Mouse (Mus musculus): ENCODE results near the gene Trim9. TPM values are rescaled to one million over a fixed set of nuclear protein-coding genes. Genes with fewer than 3 reads are reported as not detected.

Trim9 gene
- polyA plus RNA-seq, 1 experiment from 2014 or later = 2.2 TPM

DNA sequence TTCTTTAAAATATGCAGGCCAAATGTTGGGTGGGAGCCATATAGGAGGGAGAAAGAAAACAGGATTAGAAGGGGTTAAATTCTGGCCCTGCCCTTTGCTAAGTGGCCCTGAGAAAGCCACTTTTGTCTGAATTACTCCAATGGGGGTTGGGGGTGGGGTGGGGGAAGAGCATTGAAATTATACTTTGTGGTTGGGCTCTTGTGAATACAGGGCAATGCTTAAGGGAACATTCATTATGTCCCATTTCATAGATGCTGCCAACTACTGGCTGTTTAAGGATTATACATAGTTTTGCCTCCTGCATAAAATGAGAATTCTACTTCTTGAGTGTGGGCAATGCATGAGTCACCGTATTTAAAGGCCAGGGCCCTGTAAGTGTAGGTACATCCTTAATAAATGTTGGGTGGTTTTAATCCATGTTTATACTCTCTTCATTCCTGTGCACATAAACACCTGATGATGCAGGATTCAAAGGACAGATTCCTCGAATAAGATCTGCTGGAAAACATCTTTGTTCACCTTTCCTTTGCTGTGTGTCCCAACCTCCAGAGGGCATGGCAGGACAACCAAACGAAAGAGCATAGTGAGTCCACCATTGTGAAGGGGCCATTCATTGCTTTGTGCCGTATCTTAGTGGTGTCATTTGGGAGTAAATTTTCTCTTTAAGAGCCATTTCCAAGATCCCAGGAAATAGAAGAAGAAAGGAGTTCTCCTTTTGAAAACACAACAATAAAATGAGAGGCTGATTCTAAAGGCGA, 53.3 kb downstream of the Trim9 start:
- WGBS = 65% methylated on average over 5 of the region's 5 CpGs
- Histone ChIP-seq H3K4me3 (ENCODE audit: low read length) (no peak overlapping the region), H3K36me3 (ENCODE audit: insufficient read depth, low read length) (no peaks in the 10 kb centered on the region), H3K27me3 (ENCODE audit: insufficient read depth, low read length) (no peaks in the 10 kb centered on the region), H3K4me2 (replicated peaks; ENCODE audit: low read depth, low read length) (no peak overlapping the region), H3K9me3 (ENCODE audit: low read length) (no peaks in the 10 kb centered on the region), H3K4me1 (ENCODE audit: insufficient read depth, low read length) (no peaks in the 10 kb centered on the region), H3K9ac (replicated peaks; ENCODE audit: low read length) (no peak overlapping the region), H3K27ac (ENCODE audit: low read length) (no peak overlapping the region)
- ATAC-seq (ENCODE audit: low FRiP score, low TSS enrichment) = no peak

DNA sequence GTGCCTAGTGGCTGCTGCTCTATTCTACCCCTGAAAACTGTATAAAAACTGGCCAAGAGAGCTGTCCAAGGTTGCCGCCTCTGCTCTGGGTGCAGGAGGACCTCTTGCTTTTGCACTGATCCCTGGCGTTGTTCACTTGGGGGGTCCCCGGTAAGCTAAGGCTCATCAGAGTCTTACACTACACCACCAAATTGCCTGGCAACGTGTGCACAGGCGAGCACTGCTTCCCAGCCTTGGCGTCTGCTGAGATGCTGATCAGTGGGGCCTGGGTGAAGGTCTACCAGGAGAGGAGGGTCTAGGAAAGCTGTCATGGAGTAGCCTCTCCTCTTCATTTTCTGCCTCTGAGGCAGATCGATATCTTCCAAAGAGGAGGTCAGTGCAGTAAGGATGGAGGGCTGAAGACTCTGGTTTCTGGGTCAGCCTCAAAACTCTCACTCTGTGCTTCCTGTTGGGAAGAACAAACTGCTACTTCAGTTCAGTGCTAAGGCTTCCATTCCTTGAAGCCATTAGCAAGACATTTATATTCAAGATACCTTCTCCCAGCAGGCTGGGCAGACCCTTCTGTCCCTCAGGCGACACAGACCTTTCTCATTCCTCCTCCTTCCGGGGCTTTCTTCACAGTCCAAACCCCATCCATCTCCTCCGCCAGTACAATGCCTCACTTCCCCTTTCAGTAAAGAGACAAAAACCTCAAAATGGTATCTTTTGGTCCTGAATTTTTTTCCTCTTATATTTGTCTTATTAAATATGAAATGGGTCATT, 54.1 kb downstream of the Trim9 start:
- Histone ChIP-seq H3K9me3 (ENCODE audit: low read length) (no peaks in the 10 kb centered on the region), H3K36me3 (ENCODE audit: insufficient read depth, low read length) (no peaks in the 10 kb centered on the region), H3K4me3 (ENCODE audit: low read length) (no peak overlapping the region), H3K4me2 (replicated peaks; ENCODE audit: low read depth, low read length) (no peak overlapping the region), H3K9ac (replicated peaks; ENCODE audit: low read length) (no peak overlapping the region), H3K27me3 (ENCODE audit: insufficient read depth, low read length) (no peaks in the 10 kb centered on the region), H3K4me1 (ENCODE audit: insufficient read depth, low read length) (no peaks in the 10 kb centered on the region), H3K27ac (ENCODE audit: low read length) (no peak overlapping the region)
- WGBS = 95% methylated on average over 10 of the region's 10 CpGs
- no peak for ATAC-seq (ENCODE audit: low FRiP score, low TSS enrichment)

GRCm38 (mm10) chr12:70285521-70285920, 61.9 kb downstream of the Trim9 start:
- Histone ChIP-seq H3K27ac (ENCODE audit: low read length) (no peak overlapping the region), H3K4me2 (replicated peaks; ENCODE audit: low read depth, low read length) (no peak overlapping the region), H3K9ac (replicated peaks; ENCODE audit: low read length) (no peak overlapping the region), H3K4me3 (ENCODE audit: low read length) (no peak overlapping the region), H3K9me3 (ENCODE audit: low read length) (no peaks in the 10 kb centered on the region), H3K36me3 (ENCODE audit: insufficient read depth, low read length) (no peaks in the 10 kb centered on the region), H3K4me1 (ENCODE audit: insufficient read depth, low read length) (peaks cover 8% of the 10 kb centered on the region), H3K27me3 (ENCODE audit: insufficient read depth, low read length) (no peaks in the 10 kb centered on the region)
- 84% methylated on average over 5 of the region's 5 CpGs for WGBS
- ATAC-seq (ENCODE audit: low FRiP score, low TSS enrichment) = no peak

DNA sequence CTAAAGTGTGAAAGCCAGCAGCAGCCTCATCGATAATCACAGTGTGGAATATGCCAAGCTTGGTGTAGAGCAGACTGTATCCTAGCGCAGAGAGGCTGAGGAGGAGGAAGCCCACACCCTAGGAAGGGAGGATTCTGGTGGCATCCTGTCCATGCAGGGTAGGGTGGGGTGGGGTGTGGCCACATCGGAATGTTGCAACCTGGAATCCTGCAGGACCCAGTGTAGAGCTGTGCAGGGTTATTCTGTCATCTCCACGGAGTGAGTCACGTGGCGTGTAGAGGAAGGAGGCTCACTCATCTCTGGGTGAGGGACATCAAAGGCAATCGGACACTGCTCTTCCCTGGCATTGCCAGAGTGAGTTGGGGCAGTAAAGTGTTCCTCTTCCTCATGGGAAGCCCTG, 62.4 kb downstream of the Trim9 start:
- Histone ChIP-seq H3K27ac (ENCODE audit: low read length) (no peak overlapping the region), H3K27me3 (ENCODE audit: insufficient read depth, low read length) (no peaks in the 10 kb centered on the region), H3K9ac (replicated peaks; ENCODE audit: low read length) (no peak overlapping the region), H3K4me3 (ENCODE audit: low read length) (no peak overlapping the region), H3K4me2 (replicated peaks; ENCODE audit: low read depth, low read length) (no peak overlapping the region), H3K9me3 (ENCODE audit: low read length) (no peaks in the 10 kb centered on the region), H3K36me3 (ENCODE audit: insufficient read depth, low read length) (no peaks in the 10 kb centered on the region), H3K4me1 (ENCODE audit: insufficient read depth, low read length) (peaks cover 8% of the 10 kb centered on the region)
- no peak for ATAC-seq (ENCODE audit: low FRiP score, low TSS enrichment)
- WGBS = 73% methylated on average over 7 of the region's 7 CpGs

DNA sequence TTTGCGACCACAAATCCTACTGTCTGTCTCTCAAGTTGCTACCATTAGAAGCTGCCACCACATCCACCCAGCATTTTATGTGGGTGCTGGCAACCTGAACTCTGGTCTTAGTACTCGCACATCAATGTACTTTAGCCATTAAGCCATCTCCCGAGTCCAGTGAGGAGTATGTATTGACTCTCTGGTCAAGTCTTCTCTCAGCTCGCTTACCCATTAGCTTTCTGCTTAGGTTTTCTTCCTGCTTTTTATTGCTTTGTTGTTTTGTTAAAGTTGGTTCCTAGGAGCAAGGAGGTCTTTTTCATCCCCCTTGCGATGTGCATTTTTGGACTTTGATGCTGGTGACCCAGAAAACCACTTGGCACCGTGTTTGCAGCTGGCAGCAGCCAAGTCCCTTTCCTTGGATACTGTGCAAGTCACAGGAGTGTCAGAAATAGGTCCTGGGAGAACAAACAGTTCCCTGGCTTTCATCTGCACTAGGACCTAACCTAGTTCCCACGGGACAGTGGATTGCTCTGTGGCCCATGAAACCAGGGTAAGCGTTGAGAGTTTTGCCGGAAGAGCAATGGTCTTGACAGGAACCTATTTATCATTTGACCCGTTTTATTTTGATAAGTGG, 64.2 kb downstream of the Trim9 start:
- Histone ChIP-seq H3K27me3 (ENCODE audit: insufficient read depth, low read length) (no peaks in the 10 kb centered on the region), H3K4me3 (ENCODE audit: low read length) (no peak overlapping the region), H3K9ac (replicated peaks; ENCODE audit: low read length) (no peak overlapping the region), H3K9me3 (ENCODE audit: low read length) (no peaks in the 10 kb centered on the region), H3K27ac (ENCODE audit: low read length) (no peak overlapping the region), H3K4me2 (replicated peaks; ENCODE audit: low read depth, low read length) (no peak overlapping the region), H3K4me1 (ENCODE audit: insufficient read depth, low read length) (peaks cover 8% of the 10 kb centered on the region), H3K36me3 (ENCODE audit: insufficient read depth, low read length) (no peaks in the 10 kb centered on the region)
- WGBS = 37% methylated on average over 10 of the region's 10 CpGs
- ATAC-seq (ENCODE audit: low FRiP score, low TSS enrichment) = peak; percentile 42; the same call in 1 of the 2 replicates

- H3K36me3 ChIP-seq (ENCODE audit: insufficient read depth, low read length) = no peaks in the 10 kb centered on the region
- no peaks in the 10 kb centered on the region for H3K27me3 ChIP-seq (ENCODE audit: insufficient read depth, low read length)
- no peak overlapping the region for H3K4me3 ChIP-seq (ENCODE audit: low read length)
- H3K4me1 ChIP-seq (ENCODE audit: insufficient read depth, low read length) = peaks cover 8% of the 10 kb centered on the region
- no peak overlapping the region for H3K27ac ChIP-seq (ENCODE audit: low read length)
- H3K9ac ChIP-seq (replicated peaks; ENCODE audit: low read length) = no peak overlapping the region
- ATAC-seq (ENCODE audit: low FRiP score, low TSS enrichment) = no peak
- no peaks in the 10 kb centered on the region for H3K9me3 ChIP-seq (ENCODE audit: low read length)
- WGBS = 90% methylated on average over 2 of the region's 2 CpGs
- H3K4me2 ChIP-seq (replicated peaks; ENCODE audit: low read depth, low read length) = no peak overlapping the region
Measured at GRCm38 (mm10) chr12:70280930-70281329, 66.5 kb downstream of the Trim9 start.

DNA sequence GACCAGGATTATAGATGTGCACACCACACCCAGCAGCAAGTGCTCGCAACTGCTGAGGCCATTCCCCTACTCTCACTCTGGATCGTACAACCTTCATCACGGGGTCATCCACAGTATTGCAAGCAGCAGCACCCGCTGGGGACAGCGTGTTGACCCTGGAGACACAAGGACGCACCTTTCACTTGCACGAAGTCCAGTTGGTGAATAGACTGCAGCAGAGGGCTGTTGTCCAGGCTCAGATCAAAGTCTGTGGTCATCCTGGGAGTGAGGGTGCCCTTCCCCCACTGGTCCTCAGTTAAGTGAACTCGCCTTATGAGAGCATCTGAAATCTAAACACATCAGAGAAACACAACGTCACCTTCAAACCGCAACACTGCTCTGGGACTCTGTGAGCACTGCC, 67.0 kb downstream of the Trim9 start:
- Histone ChIP-seq H3K9me3 (ENCODE audit: low read length) (no peaks in the 10 kb centered on the region), H3K9ac (replicated peaks; ENCODE audit: low read length) (no peak overlapping the region), H3K4me3 (ENCODE audit: low read length) (no peak overlapping the region), H3K27me3 (ENCODE audit: insufficient read depth, low read length) (no peaks in the 10 kb centered on the region), H3K36me3 (ENCODE audit: insufficient read depth, low read length) (no peaks in the 10 kb centered on the region), H3K4me1 (ENCODE audit: insufficient read depth, low read length) (peaks cover 8% of the 10 kb centered on the region), H3K27ac (ENCODE audit: low read length) (no peak overlapping the region), H3K4me2 (replicated peaks; ENCODE audit: low read depth, low read length) (no peak overlapping the region)
- 83% methylated on average over 10 of the region's 10 CpGs for WGBS
- no peak for ATAC-seq (ENCODE audit: low FRiP score, low TSS enrichment)

DNA sequence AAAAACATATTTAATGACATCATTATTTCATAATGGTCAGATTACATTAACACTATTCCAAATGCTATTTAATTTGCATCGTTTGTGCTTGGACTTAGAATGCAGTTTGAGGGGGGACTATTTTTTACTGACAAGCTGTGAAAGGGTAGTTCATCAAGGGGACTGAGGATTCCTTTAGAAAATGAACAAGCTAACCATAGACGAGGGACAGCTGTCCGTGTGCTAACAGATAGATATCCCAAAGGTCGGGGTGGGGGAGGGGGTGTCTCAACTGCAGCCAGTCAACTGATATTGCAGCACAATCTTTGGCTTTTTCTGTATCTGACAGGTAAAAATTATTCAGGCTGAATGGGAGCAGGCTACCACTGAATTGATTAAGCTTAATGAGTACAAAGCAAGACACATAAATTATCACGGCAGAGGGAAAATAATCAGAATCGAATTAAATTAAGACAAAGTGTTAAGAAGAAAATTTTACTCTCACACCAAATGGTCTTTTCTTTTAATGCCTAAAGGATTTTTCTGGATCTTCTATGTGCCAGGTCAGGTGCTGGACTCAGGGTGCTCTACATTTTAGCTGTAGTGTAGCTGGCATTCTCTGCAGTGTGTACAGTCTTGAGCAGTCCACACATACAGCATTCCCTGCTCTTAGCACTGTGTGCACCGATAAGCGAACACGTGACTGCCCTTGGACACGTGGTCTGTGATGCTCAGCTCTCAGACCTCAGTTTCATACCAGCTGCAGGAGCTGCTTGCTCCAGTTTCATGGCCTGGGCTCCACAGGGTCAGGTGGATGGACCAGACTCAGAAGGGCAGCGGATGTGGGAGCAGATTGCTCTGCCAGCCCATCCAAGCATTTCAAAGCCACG, 70.1 kb downstream of the Trim9 start:
- Histone ChIP-seq H3K9ac (replicated peaks; ENCODE audit: low read length) (no peak overlapping the region), H3K4me1 (ENCODE audit: insufficient read depth, low read length) (no peaks in the 10 kb centered on the region), H3K27ac (ENCODE audit: low read length) (no peak overlapping the region), H3K27me3 (ENCODE audit: insufficient read depth, low read length) (no peaks in the 10 kb centered on the region), H3K4me3 (ENCODE audit: low read length) (no peak overlapping the region), H3K4me2 (replicated peaks; ENCODE audit: low read depth, low read length) (no peak overlapping the region), H3K36me3 (ENCODE audit: insufficient read depth, low read length) (no peaks in the 10 kb centered on the region), H3K9me3 (ENCODE audit: low read length) (no peaks in the 10 kb centered on the region)
- WGBS = 55% methylated on average over 12 of the region's 12 CpGs
- ATAC-seq (ENCODE audit: low FRiP score, low TSS enrichment) = no peak

GRCm38 (mm10) chr12:70269724-70270123, 77.7 kb downstream of the Trim9 start:
- no peak overlapping the region for H3K4me3 ChIP-seq (ENCODE audit: low read length)
- no peaks in the 10 kb centered on the region for H3K36me3 ChIP-seq (ENCODE audit: insufficient read depth, low read length)
- no peak overlapping the region for H3K27ac ChIP-seq (ENCODE audit: low read length)
- peaks cover 7% of the 10 kb centered on the region; the same call in 1 of the 2 replicates for H3K4me1 ChIP-seq (ENCODE audit: insufficient read depth, low read length)
- no peak overlapping the region for H3K9ac ChIP-seq (replicated peaks; ENCODE audit: low read length)
- 85% methylated on average over 6 of the region's 6 CpGs for WGBS
- no peaks in the 10 kb centered on the region for H3K9me3 ChIP-seq (ENCODE audit: low read length)
- ATAC-seq (ENCODE audit: low FRiP score, low TSS enrichment) = no peak
- H3K27me3 ChIP-seq (ENCODE audit: insufficient read depth, low read length) = no peaks in the 10 kb centered on the region
- H3K4me2 ChIP-seq (replicated peaks; ENCODE audit: low read depth, low read length) = no peak overlapping the region

All from kidney, embryonic 16.5 days (tissue).